8 mouse cellular contexts compared by ENCODE assay signal in genomic region chr16:37990553-37991344, GRCm38 (mm10).
A peak's percentile ranks its signal among the peaks of the same experiment; 100 is the strongest.
DNase-seq lines count a peak whose midpoint lies in the region; ATAC-seq lines count a peak whose summit lies in the region.

No protein-coding gene starts in this region.

- no peak overlapping the region for H3K9ac ChIP-seq in embryonic facial prominence, embryonic 11.5 days (replicated peaks; ENCODE audit: low read length)
- H3K9ac ChIP-seq in kidney, embryonic 14.5 days (ENCODE audit: low read depth, low read length): no peak overlapping the region
- H3K9ac ChIP-seq in midbrain, embryonic 14.5 days (replicated peaks; ENCODE audit: low read length): no peak overlapping the region; the same call in 1 of the 2 replicates

- no peaks in the 10 kb centered on the region for H3K4me1 ChIP-seq in embryonic facial prominence, embryonic 11.5 days (ENCODE audit: control insufficient read depth, insufficient read depth, low read length)
- peaks cover 18% of the 10 kb centered on the region for H3K4me1 ChIP-seq in kidney, embryonic 14.5 days (ENCODE audit: control insufficient read depth, insufficient read depth, low read length)
- H3K4me1 ChIP-seq in midbrain, embryonic 14.5 days (ENCODE audit: control insufficient read depth, insufficient read depth, low read length): peaks cover 12% of the 10 kb centered on the region; the same call in 1 of the 2 replicates

- intact Hi-C loops in heart, postnatal 25 days (cut with DNase I): loop anchor here (5.0 kb wide), 1 partner anchor 97 kb away; the partner anchor contains the start of gene Gsk3b
- intact Hi-C loops in left cerebral cortex, postnatal 10 days (cut with DNase I): loop anchor here (5.0 kb wide), 2 partner anchors 97 to 207 kb away; partner anchors contain the start of gene Gsk3b

- no peak overlapping the region for H3K4me2 ChIP-seq in embryonic facial prominence, embryonic 11.5 days (ENCODE audit: low read depth, low read length)
- H3K4me2 ChIP-seq in kidney, embryonic 14.5 days (replicated peaks; ENCODE audit: low read depth, low read length): no peak overlapping the region
- no peak overlapping the region for H3K4me2 ChIP-seq in midbrain, embryonic 14.5 days (ENCODE audit: low read length)

- no peaks in the 10 kb centered on the region for H3K9me3 ChIP-seq in embryonic facial prominence, embryonic 11.5 days (replicated peaks; ENCODE audit: control insufficient read depth, low read length)
- H3K9me3 ChIP-seq in kidney, embryonic 14.5 days (ENCODE audit: control insufficient read depth, low read length): no peaks in the 10 kb centered on the region
- H3K9me3 ChIP-seq in midbrain, embryonic 14.5 days (ENCODE audit: control insufficient read depth, low read length): no peaks in the 10 kb centered on the region

- no peak overlapping the region for H3K4me3 ChIP-seq in embryonic facial prominence, embryonic 11.5 days (ENCODE audit: low read depth, low read length)
- no peak overlapping the region for H3K4me3 ChIP-seq in kidney, embryonic 14.5 days (ENCODE audit: low read length)
- no peak overlapping the region for H3K4me3 ChIP-seq in midbrain, embryonic 14.5 days (replicated peaks; ENCODE audit: low read depth, low read length)

- 53% methylated on average over 10 of the region's 10 CpGs for WGBS in embryonic facial prominence, embryonic 11.5 days
- WGBS in kidney, embryonic 14.5 days: 51% methylated on average over 10 of the region's 10 CpGs
- 7% methylated on average over 10 of the region's 10 CpGs for WGBS in midbrain, embryonic 14.5 days

- no peaks in the 10 kb centered on the region for H3K36me3 ChIP-seq in embryonic facial prominence, embryonic 11.5 days (replicated peaks; ENCODE audit: control insufficient read depth, insufficient read depth, low read depth, low read length)
- H3K36me3 ChIP-seq in kidney, embryonic 14.5 days (ENCODE audit: control insufficient read depth, insufficient read depth, low read length): no peaks in the 10 kb centered on the region
- H3K36me3 ChIP-seq in midbrain, embryonic 14.5 days (ENCODE audit: control insufficient read depth, insufficient read depth, low read length): no peaks in the 10 kb centered on the region

- ATAC-seq in embryonic facial prominence, embryonic 11.5 days (replicated peaks; ENCODE audit: insufficient number of reproducible peaks, low FRiP score, low TSS enrichment, low read depth): peak; percentile 82
- ATAC-seq in kidney, embryonic 14.5 days (ENCODE audit: low FRiP score, low TSS enrichment): peak; percentile 11; the same call in 1 of the 2 replicates
- peak; percentile 85 for ATAC-seq in midbrain, embryonic 14.5 days (ENCODE audit: low FRiP score, low TSS enrichment)

- DNase-seq in heart, adult 11 months: peak; percentile 72
- no peak for DNase-seq in heart, postnatal 25 days (ENCODE audit: low spot score)
- DNase-seq in embryonic facial prominence, embryonic 11.5 days (ENCODE audit: low spot score): peak; percentile 33
- DNase-seq in midbrain, embryonic 14.5 days: peak; percentile 82
- no peak for DNase-seq in testis, postnatal 14 days (ENCODE audit: low spot score)
- DNase-seq in thymus, postnatal 4 days: no peak
- no peak for DNase-seq in left cerebral cortex, postnatal 10 days (ENCODE audit: extremely low spot score in 1 of 2, low spot score in 2 of 2)

- H3K27me3 ChIP-seq in embryonic facial prominence, embryonic 11.5 days (ENCODE audit: control insufficient read depth, insufficient read depth, low read length): no peaks in the 10 kb centered on the region
- H3K27me3 ChIP-seq in kidney, embryonic 14.5 days (ENCODE audit: control insufficient read depth, insufficient read depth, low read length): no peaks in the 10 kb centered on the region
- H3K27me3 ChIP-seq in midbrain, embryonic 14.5 days (ENCODE audit: control insufficient read depth, insufficient read depth, low read length): no peaks in the 10 kb centered on the region

- H3K27ac ChIP-seq in embryonic facial prominence, embryonic 11.5 days (replicated peaks; ENCODE audit: low read depth, low read length): 0 out of 2 replicates have a peak overlapping the region, but pooled peaks have one; percentile 21
- H3K27ac ChIP-seq in kidney, embryonic 14.5 days (ENCODE audit: low read depth, low read length): no peak overlapping the region
- H3K27ac ChIP-seq in midbrain, embryonic 14.5 days (replicated peaks; ENCODE audit: low read depth, low read length): peak overlapping the region; percentile 85

Comparison
In these comparisons a context has a peak if more than half of its experiments do, and no peak if none do; other contexts are left out.
1. DNase-seq: peak in heart, adult 11 months (single experiment), embryonic facial prominence, embryonic 11.5 days (single experiment) and midbrain, embryonic 14.5 days (single experiment); none in heart, postnatal 25 days (single experiment), testis, postnatal 14 days (single experiment), thymus, postnatal 4 days (single experiment) and left cerebral cortex, postnatal 10 days (0 of 2).
2. ATAC-seq: peak in every context shown above with its lines; median percentile 85 in midbrain, embryonic 14.5 days; 82 in embryonic facial prominence, embryonic 11.5 days; 11 in kidney, embryonic 14.5 days.